Mouse (Mus musculus) C2C12 (cell line): Measurements from ENCODE around the gene Atp5d.

Experiments used
- CEBPB ChIP-seq: IDR thresholded peaks from one replicate; pipeline ENCODE4 v1.6.1; 2011; ENCODE audit warnings: low read depth, mild to moderate bottlenecking, control low read depth, moderate library complexity
- CTCF ChIP-seq: IDR thresholded peaks from one replicate; pipeline ENCODE4 v1.5.1; 2011; ENCODE audit not compliant: control insufficient read depth, insufficient read depth, insufficient read length
- FOSL1 ChIP-seq: IDR thresholded peaks from one replicate; pipeline ENCODE4 v1.8.0; 2011; ENCODE audit warnings: mild to moderate bottlenecking, low read length; ENCODE audit not compliant: poor library complexity, insufficient read depth, severe bottlenecking
- MAX ChIP-seq: IDR thresholded peaks from one replicate; pipeline ENCODE4 v1.6.1; 2011; ENCODE audit warnings: mild to moderate bottlenecking, control low read depth
- USF1 ChIP-seq: IDR thresholded peaks from one replicate; pipeline ENCODE4 v1.6.1; 2011; ENCODE audit warnings: low read depth, mild to moderate bottlenecking, control low read depth, moderate library complexity

DNA sequence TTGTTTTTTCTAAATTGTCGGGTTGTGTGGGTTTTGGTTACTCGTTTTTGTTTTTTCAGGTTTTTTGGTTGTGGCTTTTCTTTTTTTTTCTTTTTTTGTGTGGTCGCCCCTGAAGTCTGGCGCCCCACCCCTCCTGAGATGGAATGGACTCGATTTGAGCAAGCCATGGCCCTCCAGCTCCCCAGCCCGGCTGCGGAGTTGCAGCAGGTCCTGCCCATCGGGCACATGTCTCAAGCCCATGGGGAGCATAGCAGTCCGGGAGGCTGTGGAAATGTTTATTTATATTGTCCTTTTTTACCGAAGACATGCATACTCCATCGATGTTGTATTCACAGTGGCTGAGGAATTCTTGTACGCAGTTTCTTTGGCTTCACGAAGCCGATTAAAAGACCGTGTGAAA, 32.8 kb downstream of the Atp5d start:
- TF ChIP-seq CTCF (no peak), MAX (no peak), CEBPB (no peak), USF1 (no peak), FOSL1 (no peak)
